Mouse (Mus musculus) neural tube, embryonic 10.5 days (tissue): ENCODE data around the gene Zbtb8a.

ENCODE experiments used
- DNase-seq: peaks from one replicate; pipeline ENCODE4 v3.0.0-alpha.2; 2017; ENCODE audit warnings: low spot score; ENCODE audit errors: extremely low spot score

Zbtb8a gene

GRCm38 (mm10) chr4:129335216-129336074 lies 42.5 kb downstream of the Zbtb8a start, which contains the start of the genes Rbbp4 and Zbtb8os:
Gene Rbbp4 (minus strand): TSS chr4:129335370.
Gene Zbtb8os (plus strand): TSS chr4:129335695.
- DNase-seq, result peak; percentile 98

- DNase-seq, result no peak
Observed at GRCm38 (mm10) chr4:129334677-129335215, 43.2 kb downstream of the Zbtb8a start.

- DNase-seq, result no peak
Observed at GRCm38 (mm10) chr4:129332846-129333245, 45.1 kb downstream of the Zbtb8a start.

GRCm38 (mm10) chr4:129326191-129326590 lies 51.7 kb downstream of the Zbtb8a start:
- no peak for DNase-seq

- DNase-seq, result no peak
Observed at GRCm38 (mm10) chr4:129324756-129325155, 53.2 kb downstream of the Zbtb8a start.

- no peak for DNase-seq
Observed at GRCm38 (mm10) chr4:129323491-129323890, 54.4 kb downstream of the Zbtb8a start.

- DNase-seq, result no peak
Observed at GRCm38 (mm10) chr4:129322042-129322441, 55.9 kb downstream of the Zbtb8a start.

GRCm38 (mm10) chr4:129320876-129321275 lies 57.0 kb downstream of the Zbtb8a start:
- DNase-seq, result no peak

GRCm38 (mm10) chr4:129313886-129314285 lies 64.0 kb downstream of the Zbtb8a start:
- DNase-seq, result no peak

GRCm38 (mm10) chr4:129307936-129308335 lies 70.0 kb downstream of the Zbtb8a start:
- DNase-seq, result no peak

- DNase-seq, result no peak
Observed at GRCm38 (mm10) chr4:129304306-129304705, 73.6 kb downstream of the Zbtb8a start.

- DNase-seq, result no peak
Observed at GRCm38 (mm10) chr4:129303816-129304215, 74.1 kb downstream of the Zbtb8a start.
